Mouse (Mus musculus): ENCODE results near the gene Atp1b3.
A peak's percentile ranks its signal among the peaks of the same experiment; 100 is the strongest.

Gene Atp1b3

GRCm38 (mm10) chr9:96364141-96364838 is at the start of gene Atp1b3:
Atp1b3 (minus strand) TSS chr9:96364442.
- DNase-seq, result peak; percentile 100

- no peak for DNase-seq
Observed at GRCm38 (mm10) chr9:96412821-96413405, 48.7 kb upstream of the Atp1b3 start.

DNA sequence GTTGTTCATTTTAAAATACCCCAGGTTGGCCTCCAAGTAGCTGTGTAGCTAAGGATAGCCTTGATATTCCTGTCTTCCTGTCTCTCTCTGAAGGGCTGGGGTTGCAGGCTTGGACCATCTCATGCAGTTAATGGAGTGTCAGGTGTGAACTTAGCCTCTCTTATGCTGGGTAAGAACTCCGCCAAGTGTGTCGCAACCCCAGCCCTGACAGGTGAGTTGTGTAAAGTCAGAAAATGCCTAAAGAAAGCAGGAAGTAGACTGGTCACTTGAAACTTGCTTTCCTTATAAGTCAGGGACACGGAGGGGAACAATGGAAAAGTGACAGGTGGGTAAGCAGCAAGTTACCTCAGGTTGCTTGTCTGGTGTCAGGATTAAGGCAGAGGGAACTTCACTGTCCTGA is 40.1 kb upstream of the Atp1b3 start:
- no peak for DNase-seq

GRCm38 (mm10) chr9:96399916-96400315 is 35.7 kb upstream of the Atp1b3 start:
- peak; percentile 8 to 17 for DNase-seq

DNA sequence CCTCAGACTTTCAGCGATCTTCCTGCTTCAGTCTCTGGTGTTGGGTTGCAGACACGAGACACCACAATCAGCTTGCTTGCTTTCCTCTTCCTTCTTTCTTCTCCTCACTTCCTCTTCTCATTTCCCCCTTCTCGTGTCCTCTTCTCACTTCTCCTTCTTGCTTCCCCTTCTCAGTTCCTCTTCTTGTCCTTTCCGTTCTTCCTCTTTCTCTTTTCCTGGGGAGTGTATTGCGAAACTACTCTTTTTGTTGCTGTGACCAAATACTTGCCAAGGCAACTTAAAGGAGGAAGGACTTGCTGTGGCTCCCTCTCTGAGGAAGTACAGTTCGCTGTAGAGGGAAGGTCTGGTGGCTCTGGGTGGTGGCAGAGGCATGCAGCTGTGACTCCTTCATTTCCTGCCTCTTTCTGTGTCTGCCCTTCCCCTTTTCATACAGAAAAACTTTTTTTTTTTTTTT is 35.2 kb upstream of the Atp1b3 start:
- DNase-seq, result peak; percentile 71 to 79

GRCm38 (mm10) chr9:96398614-96399013 is 34.4 kb upstream of the Atp1b3 start:
- DNase-seq, result peak in 1 of 2 experiments; percentile 2

- DNase-seq, result no peak
Observed at GRCm38 (mm10) chr9:96398165-96398564, 33.9 kb upstream of the Atp1b3 start.

DNA sequence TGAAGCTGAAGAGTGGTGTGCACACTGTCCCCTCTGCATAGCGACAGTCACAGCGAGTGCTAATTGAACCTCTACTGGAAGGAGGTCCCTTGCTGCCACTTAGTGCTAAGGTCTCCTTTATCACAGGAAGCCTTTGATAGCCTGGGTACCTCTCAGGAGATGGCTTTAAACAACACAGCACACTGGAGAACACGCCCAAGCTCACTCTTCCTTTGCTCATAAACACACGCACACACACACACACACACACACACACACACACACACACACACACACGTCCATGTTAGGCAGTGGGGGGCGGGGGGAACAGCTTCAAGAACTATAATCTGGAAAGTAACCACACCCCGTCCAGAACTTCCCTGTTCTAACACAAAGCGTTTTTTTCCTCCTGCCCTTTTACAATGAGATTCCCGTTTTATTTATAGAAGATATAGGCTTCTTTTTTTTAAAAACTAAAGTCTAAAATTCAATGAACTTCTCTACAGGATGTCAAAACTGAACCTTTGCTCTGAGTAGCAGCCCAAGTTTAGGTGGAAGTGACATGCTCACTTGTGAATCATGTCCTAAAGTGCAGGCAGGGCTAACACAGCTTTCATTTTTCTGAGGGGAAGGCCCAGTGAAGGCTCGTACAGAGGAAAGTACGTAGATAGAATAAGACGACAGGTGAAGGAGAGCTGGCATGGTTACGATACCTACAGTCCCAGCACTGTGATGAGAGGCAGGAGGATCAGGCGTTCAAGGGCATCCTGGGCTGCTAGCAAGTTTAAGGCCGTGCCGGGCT is 30.9 kb upstream of the Atp1b3 start:
- peak in 1 of 2 experiments; percentile 18 for DNase-seq

DNA sequence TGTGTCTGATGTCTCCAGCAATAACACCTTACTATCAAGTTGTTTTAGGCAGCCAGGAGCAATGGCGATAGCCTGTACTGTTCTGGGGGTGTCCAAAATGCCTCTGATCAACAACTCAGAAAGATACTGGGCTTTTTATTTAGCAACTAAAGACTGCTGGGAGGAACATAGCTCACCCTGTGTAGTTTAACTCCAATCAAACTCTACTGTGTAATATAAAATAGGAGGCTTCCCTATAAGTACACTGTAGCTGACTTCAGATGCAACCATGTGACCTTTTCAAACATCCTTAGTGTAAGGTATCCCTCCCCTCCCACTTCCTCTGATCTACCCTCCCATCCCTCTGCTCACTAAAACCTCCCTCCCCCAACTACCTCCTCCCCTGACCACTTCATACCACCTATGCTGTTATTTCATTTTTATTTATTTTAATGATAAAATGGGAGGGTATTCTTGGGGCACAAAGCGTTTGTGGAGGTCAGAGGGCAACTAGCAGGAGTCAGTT is 29.5 kb upstream of the Atp1b3 start:
- no peak for DNase-seq

DNA sequence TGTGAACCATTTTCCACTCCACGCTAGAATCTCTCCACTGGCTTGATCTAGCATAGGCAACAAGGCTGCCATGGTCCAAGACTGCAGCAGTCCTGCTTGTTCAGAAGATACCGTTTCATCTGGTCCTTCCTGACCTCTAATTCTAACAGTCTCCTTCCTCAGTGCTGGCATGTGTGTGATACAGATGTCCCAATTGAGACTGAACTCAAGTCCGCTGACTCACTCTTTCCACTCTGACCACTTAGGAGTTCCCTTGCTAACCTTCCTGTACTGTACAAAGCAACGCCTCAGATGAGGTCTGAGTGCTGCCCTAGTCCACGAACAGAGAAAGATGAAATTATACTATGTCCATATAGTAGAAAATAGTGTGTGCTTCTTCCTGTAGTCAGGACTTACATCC is 28.9 kb upstream of the Atp1b3 start:
- no peak for DNase-seq

- DNase-seq, result no peak
Observed at GRCm38 (mm10) chr9:96391921-96392320, 27.7 kb upstream of the Atp1b3 start.

DNA sequence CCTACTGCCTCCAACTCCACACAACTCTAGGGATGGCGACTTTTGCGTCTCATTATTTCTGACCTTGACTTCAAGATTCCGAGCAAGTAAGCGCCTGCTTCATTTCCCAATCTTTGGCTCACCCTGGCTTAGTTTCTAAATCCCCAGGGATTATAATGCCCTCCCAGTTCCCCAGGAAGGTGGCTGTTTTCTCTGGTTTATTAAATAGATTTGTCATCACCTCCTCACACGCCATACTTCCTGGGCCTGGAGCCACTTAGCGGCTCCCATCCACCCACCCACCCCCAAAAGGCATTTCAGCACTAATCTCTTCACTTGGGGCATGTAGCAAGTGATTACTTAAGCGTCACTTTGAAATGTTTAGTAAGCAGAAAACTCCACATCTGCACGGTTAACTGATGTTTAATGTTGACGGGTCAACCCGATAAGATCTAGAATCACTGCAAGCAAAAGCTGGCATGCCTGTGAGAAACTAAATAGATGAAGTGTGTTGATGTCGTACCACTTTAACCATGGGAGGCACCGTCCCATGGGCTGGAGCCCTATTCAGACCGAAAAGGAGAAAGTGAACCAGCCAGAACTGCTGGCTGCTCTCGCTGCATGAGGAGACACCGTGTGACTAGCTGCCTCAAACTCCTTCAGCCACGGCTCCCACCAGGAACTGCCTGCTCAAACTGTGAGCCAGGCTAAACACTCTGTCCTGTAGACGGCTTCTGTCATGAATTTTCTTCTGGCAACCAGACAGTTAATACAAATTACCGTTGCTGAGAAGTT is 19.7 kb upstream of the Atp1b3 start:
- DNase-seq, result no peak

DNA sequence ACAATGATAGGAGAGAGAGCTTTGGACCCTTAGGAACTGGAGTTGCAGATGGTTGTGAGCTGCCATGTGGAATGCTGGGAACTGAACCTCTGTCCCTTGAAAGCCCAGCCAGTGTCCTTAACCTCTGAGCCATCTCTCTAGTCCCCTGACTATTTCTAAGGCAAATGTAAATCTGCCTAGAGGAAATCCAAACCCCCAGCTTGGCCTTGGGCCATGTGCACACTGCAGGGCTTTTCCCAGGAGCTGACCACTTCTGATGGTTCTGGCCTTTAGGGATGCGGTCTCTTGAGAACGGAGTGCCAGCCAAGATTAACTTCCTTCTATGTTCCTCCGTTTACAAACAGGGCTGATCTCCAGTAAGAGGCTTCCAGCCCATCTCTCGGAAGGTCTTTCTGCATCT is 18.5 kb upstream of the Atp1b3 start:
- no peak for DNase-seq

- no peak for DNase-seq
Observed at GRCm38 (mm10) chr9:96381393-96381792, 17.2 kb upstream of the Atp1b3 start.

GRCm38 (mm10) chr9:96379551-96379950 is 15.3 kb upstream of the Atp1b3 start:
- DNase-seq, result no peak

- DNase-seq, result no peak
Observed at GRCm38 (mm10) chr9:96378747-96379146, 14.5 kb upstream of the Atp1b3 start.

DNA sequence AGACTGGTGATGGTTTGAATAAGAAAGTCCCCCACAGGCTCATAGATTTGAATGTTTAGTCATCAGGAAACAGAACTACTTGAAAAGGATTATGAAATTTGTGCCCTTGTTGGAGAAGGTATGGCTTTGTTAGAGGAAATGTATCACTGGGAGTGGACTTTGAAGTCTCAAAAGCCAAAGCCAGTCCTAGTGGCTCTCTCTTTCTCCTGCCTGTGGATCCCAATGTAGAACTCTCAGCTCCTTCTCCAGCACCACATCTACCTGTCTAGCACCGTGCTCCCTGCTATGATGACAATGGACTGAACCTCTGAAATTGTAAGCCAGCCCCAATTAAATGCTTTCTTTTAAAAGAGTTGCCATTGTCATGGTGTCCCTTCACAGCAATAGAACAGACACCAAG is 12.9 kb upstream of the Atp1b3 start:
- DNase-seq, result no peak

GRCm38 (mm10) chr9:96375819-96376218 is 11.6 kb upstream of the Atp1b3 start:
- DNase-seq, result no peak

- DNase-seq, result no peak
Observed at GRCm38 (mm10) chr9:96371075-96371474, 6.8 kb upstream of the Atp1b3 start.

DNA sequence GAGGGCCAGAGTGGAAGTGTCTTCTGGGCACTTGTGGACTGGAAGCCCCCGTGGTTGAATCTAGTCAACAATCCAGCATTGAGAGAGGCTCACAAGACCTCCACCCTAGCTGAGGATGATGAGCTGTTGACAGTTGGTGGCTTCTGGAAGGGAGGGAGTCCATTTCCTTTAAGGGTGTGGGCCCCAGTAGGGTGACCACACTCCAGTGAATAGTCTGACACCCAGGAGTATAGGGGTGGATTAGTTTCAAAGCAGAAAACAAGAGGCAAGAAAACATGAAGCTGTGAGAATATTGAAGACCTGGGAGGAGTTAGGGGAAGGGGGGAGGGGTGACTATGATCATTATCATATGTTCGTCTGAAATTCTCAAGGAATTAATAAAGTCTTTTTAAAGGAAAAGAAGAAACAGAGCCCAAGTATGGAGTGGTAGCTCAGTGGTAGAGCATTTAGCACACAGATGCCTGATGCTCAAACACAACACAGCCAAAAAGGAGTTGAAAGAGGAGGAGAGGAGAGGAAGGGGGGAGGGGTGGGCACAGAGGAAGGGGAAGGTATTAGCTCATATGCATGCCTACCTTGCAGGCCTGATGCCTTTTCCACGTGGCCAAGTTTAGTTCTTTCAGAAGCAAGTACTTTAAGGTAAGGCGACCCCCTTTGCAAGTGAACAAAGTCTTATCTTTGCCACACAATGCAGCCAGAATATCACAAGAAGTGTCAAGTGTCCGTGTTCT is 5.6 kb upstream of the Atp1b3 start:
- no peak for DNase-seq

DNA sequence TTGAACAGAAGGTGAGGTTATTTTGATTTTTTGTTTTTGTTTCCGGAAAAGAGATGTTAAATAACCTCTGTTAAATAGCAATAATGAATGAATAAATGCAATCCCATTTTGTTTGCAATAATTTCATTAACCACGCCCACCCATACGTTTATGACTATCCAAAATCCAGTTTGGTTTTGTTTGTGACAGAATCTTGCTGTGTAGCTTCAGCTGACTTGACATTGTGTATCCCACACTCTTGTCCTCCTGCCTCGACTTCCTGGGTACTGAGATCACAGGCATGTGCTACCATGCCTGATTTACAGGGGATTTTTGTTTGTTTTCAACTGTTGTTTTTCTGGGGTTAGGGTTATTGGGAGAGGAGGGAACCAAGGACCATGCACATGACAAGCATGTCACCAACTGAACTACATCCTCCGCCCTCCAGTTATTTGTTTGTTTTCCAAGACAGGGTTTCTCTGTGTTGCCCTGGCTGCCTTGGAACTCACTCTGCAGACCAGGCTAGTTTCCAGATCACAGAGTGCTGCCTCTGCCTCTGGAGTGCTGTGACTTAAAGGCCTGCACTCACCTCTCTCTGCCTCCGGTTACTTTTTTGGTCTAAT is 1.1 kb upstream of the Atp1b3 start:
- DNase-seq, result no peak

Data from B cell, adult 2 months (primary cell).